Comparison of ENCODE assay signal across 8 mouse cellular contexts in genomic region chr2:17730957-17731830, GRCm38 (mm10). TPM values are rescaled to one million over a fixed set of nuclear protein-coding genes. Genes with fewer than 3 reads are reported as not detected.
A peak's percentile ranks its signal among the peaks of the same experiment; 100 is the strongest.
DNase-seq lines count a peak whose midpoint lies in the region; ATAC-seq lines count a peak whose summit lies in the region.

TSS of gene Nebl (minus strand) at chr2:17731464.

- no peaks in the 10 kb centered on the region for H3K9me3 ChIP-seq in heart, embryonic 13.5 days
- H3K9me3 ChIP-seq in liver, embryonic 16.5 days (replicated peaks; ENCODE audit: control insufficient read depth, low read length) = no peaks in the 10 kb centered on the region
- no peaks in the 10 kb centered on the region for H3K9me3 ChIP-seq in neural tube, embryonic 14.5 days (ENCODE audit: control insufficient read depth, low read length)

- DNase-seq in urinary bladder, adult 2 months (ENCODE audit: low spot score) = peak; percentile 36
- no peak for DNase-seq in urinary bladder, postnatal 4 days (ENCODE audit: low spot score in 2 of 2)
- peak; percentile 72 for DNase-seq in embryo, embryonic 9.5 days (ENCODE audit: extremely low spot score)
- peak; percentile 69 to 82 for DNase-seq in layer of hippocampus, adult 18-20 months (ENCODE audit: low spot score in 2 of 2)
- peak; percentile 38 for DNase-seq in urinary bladder, postnatal 25 days (ENCODE audit: low spot score)

- WGBS in heart, embryonic 13.5 days = 1% methylated on average over 50 of the region's 59 CpGs
- WGBS in liver, embryonic 16.5 days (ENCODE audit: insufficient replicate concordance) = under 1% methylated on average over 56 of the region's 59 CpGs
- under 1% methylated on average over 58 of the region's 59 CpGs for whole genome bisulfite sequencing in neural tube, embryonic 14.5 days

- no peak within 1 kb of the TSS for H3K27ac ChIP-seq in heart, embryonic 13.5 days (replicated peaks)
- H3K27ac ChIP-seq in liver, embryonic 16.5 days (ENCODE audit: low read length) = no peak within 1 kb of the TSS
- peak within 1 kb of the TSS; percentile 73 for H3K27ac ChIP-seq in neural tube, embryonic 14.5 days (ENCODE audit: low read depth, low read length)

- H3K27me3 ChIP-seq in heart, embryonic 13.5 days (replicated peaks) = peaks cover 50% of the 10 kb centered on the region
- peaks cover 31% of the 10 kb centered on the region for H3K27me3 ChIP-seq in liver, embryonic 16.5 days (ENCODE audit: control insufficient read depth, insufficient read depth, low read depth, low read length)
- H3K27me3 ChIP-seq in neural tube, embryonic 14.5 days (ENCODE audit: control insufficient read depth, insufficient read depth, low read length) = peaks cover 3% of the 10 kb centered on the region; the same call in 1 of the 2 replicates

- H3K4me2 ChIP-seq in heart, embryonic 13.5 days = peak within 1 kb of the TSS; percentile 98
- H3K4me2 ChIP-seq in liver, embryonic 16.5 days (ENCODE audit: low read depth, low read length) = peak within 1 kb of the TSS; percentile 66
- H3K4me2 ChIP-seq in neural tube, embryonic 14.5 days (ENCODE audit: low read depth, low read length) = peak within 1 kb of the TSS; percentile 78

- H3K9ac ChIP-seq in heart, embryonic 13.5 days = peak within 1 kb of the TSS; percentile 84
- H3K9ac ChIP-seq in liver, embryonic 16.5 days (ENCODE audit: low read depth, low read length) = no peak within 1 kb of the TSS
- peak within 1 kb of the TSS; percentile 75 for H3K9ac ChIP-seq in neural tube, embryonic 14.5 days (replicated peaks; ENCODE audit: low read depth, low read length)

- peaks cover 10% of the 10 kb centered on the region; the same call in 1 of the 2 replicates for H3K4me1 ChIP-seq in heart, embryonic 13.5 days
- H3K4me1 ChIP-seq in liver, embryonic 16.5 days (ENCODE audit: control insufficient read depth, low read depth, low read length) = peaks cover 2% of the 10 kb centered on the region; the same call in 1 of the 2 replicates
- 0 out of 2 replicates have a peak, but pooled peaks cover 7% of the 10 kb centered on the region for H3K4me1 ChIP-seq in neural tube, embryonic 14.5 days (ENCODE audit: control insufficient read depth, insufficient read depth, low read length)

- ATAC-seq in heart, embryonic 13.5 days (ENCODE audit: extremely low read depth, insufficient number of reproducible peaks, low FRiP score, low TSS enrichment) = peak; percentile 62; the same call in 1 of the 2 replicates
- no peak for ATAC-seq in liver, embryonic 16.5 days (ENCODE audit: low read depth)
- peak; percentile 91 for ATAC-seq in neural tube, embryonic 14.5 days (ENCODE audit: low read depth)

- H3K4me3 ChIP-seq in heart, embryonic 13.5 days = peak within 1 kb of the TSS; percentile 74
- peak within 1 kb of the TSS; percentile 48 for H3K4me3 ChIP-seq in liver, embryonic 16.5 days (ENCODE audit: low read depth, low read length)
- peak within 1 kb of the TSS; percentile 67 for H3K4me3 ChIP-seq in neural tube, embryonic 14.5 days (ENCODE audit: low read depth, low read length)

- H3K36me3 ChIP-seq in heart, embryonic 13.5 days = no peaks in the 10 kb centered on the region
- no peaks in the 10 kb centered on the region for H3K36me3 ChIP-seq in liver, embryonic 16.5 days (ENCODE audit: control insufficient read depth, insufficient read depth)
- no peaks in the 10 kb centered on the region for H3K36me3 ChIP-seq in neural tube, embryonic 14.5 days (ENCODE audit: control insufficient read depth, insufficient read depth, low read length)

RNA-seq across cellular contexts. Expression of gene Nebl, which starts in this region (rescaled TPM):
- 0.44 and 0.83 TPM in 2 replicates for polyA plus RNA-seq in urinary bladder, adult 2 months (2012; rRNA removed)
- 220 and 249 TPM in 2 replicates for polyA plus RNA-seq in heart, embryonic 13.5 days (2015; fragmentation: Nextera tagmentation; extraction: Ambion mirVana)
- 100 to 1,000 TPM; 129 to 143 TPM for total RNA-seq in layer of hippocampus, adult 18-20 months (2021)
- 0.22 and 0.27 TPM in 2 replicates for polyA plus RNA-seq in liver, embryonic 16.5 days (2015; fragmentation: Nextera tagmentation; extraction: Ambion mirVana)
- polyA plus RNA-seq in neural tube, embryonic 14.5 days (2014; fragmentation: Nextera tagmentation; extraction: Ambion mirVana) = 16.3 and 16.7 TPM in 2 replicates

Comparison
In these comparisons a context has a peak if more than half of its experiments do, and no peak if none do; other contexts are left out.
1. RNA of gene Nebl (polyA plus RNA-seq): 220 to 249 TPM in heart, embryonic 13.5 days; 16.3 to 16.7 TPM in neural tube, embryonic 14.5 days, 0.44 to 0.83 TPM in urinary bladder, adult 2 months and 0.22 to 0.27 TPM in liver, embryonic 16.5 days; every median in the first group is over 10 times any median in the second.
2. DNase-seq: peak in embryo, embryonic 9.5 days (single experiment), layer of hippocampus, adult 18-20 months (2 of 2) and urinary bladder, postnatal 25 days (single experiment); none in urinary bladder, postnatal 4 days (0 of 2).
3. Peak in DNase-seq in urinary bladder, adult 2 months; RNA of the gene not detected or under 1 TPM.
4. Peak in every context shown above with its lines, with median percentiles within 50 percentile points of each other: H3K4me2 ChIP-seq and H3K4me3 ChIP-seq.